ENCODE assay signal across 7 mouse cellular contexts in genomic region chr17:48039232-48039866, GRCm38 (mm10). TPM values are rescaled to one million over a fixed set of nuclear protein-coding genes. Genes with fewer than 3 reads are reported as not detected.
A peak's percentile ranks its signal among the peaks of the same experiment; 100 is the strongest.
DNase-seq lines count a peak whose midpoint lies in the region; ATAC-seq lines count a peak whose summit lies in the region.

No protein-coding gene starts in this region.

- H3K27ac ChIP-seq in embryonic facial prominence, embryonic 15.5 days (replicated peaks) = no peak overlapping the region; the same call in 1 of the 2 replicates
- 0 out of 2 replicates have a peak overlapping the region, but pooled peaks have one; percentile 48 for H3K27ac ChIP-seq in heart, embryonic 13.5 days (replicated peaks)
- peak overlapping the region; percentile 55; the same call in 1 of the 2 replicates for H3K27ac ChIP-seq in kidney, embryonic 14.5 days (ENCODE audit: low read depth, low read length)

- H3K4me3 ChIP-seq in embryonic facial prominence, embryonic 15.5 days (replicated peaks) = peak overlapping the region; percentile 13
- peak overlapping the region; percentile 33 for H3K4me3 ChIP-seq in heart, embryonic 13.5 days
- peak overlapping the region; percentile 22; the same call in 1 of the 2 replicates for H3K4me3 ChIP-seq in kidney, embryonic 14.5 days (ENCODE audit: low read length)

- ATAC-seq in embryonic facial prominence, embryonic 15.5 days (ENCODE audit: insufficient number of reproducible peaks, low FRiP score, low TSS enrichment, low read depth) = peak; percentile 80
- peak; percentile 29; the same call in 1 of the 2 replicates for ATAC-seq in heart, embryonic 13.5 days (ENCODE audit: extremely low read depth, insufficient number of reproducible peaks, low FRiP score, low TSS enrichment)
- ATAC-seq in kidney, embryonic 14.5 days (ENCODE audit: low FRiP score, low TSS enrichment) = peak; percentile 90

- H3K4me2 ChIP-seq in embryonic facial prominence, embryonic 15.5 days (replicated peaks) = peak overlapping the region; percentile 39
- peak overlapping the region; percentile 65 for H3K4me2 ChIP-seq in heart, embryonic 13.5 days
- peak overlapping the region; percentile 45 for H3K4me2 ChIP-seq in kidney, embryonic 14.5 days (replicated peaks; ENCODE audit: low read depth, low read length)

- no peaks in the 10 kb centered on the region for H3K36me3 ChIP-seq in embryonic facial prominence, embryonic 15.5 days
- no peaks in the 10 kb centered on the region for H3K36me3 ChIP-seq in heart, embryonic 13.5 days
- H3K36me3 ChIP-seq in kidney, embryonic 14.5 days (ENCODE audit: control insufficient read depth, insufficient read depth, low read length) = no peaks in the 10 kb centered on the region

- no peaks in the 10 kb centered on the region for H3K9me3 ChIP-seq in embryonic facial prominence, embryonic 15.5 days (replicated peaks)
- H3K9me3 ChIP-seq in heart, embryonic 13.5 days = no peaks in the 10 kb centered on the region
- no peaks in the 10 kb centered on the region; the same call in 1 of the 2 replicates for H3K9me3 ChIP-seq in kidney, embryonic 14.5 days (ENCODE audit: control insufficient read depth, low read length)

- no peak overlapping the region for H3K9ac ChIP-seq in embryonic facial prominence, embryonic 15.5 days
- peak overlapping the region; percentile 67; the same call in 1 of the 2 replicates for H3K9ac ChIP-seq in heart, embryonic 13.5 days
- H3K9ac ChIP-seq in kidney, embryonic 14.5 days (ENCODE audit: low read depth, low read length) = no peak overlapping the region; the same call in 1 of the 2 replicates

- H3K27me3 ChIP-seq in embryonic facial prominence, embryonic 15.5 days = no peaks in the 10 kb centered on the region; the same call in 1 of the 2 replicates
- H3K27me3 ChIP-seq in heart, embryonic 13.5 days (replicated peaks) = no peaks in the 10 kb centered on the region
- no peaks in the 10 kb centered on the region for H3K27me3 ChIP-seq in kidney, embryonic 14.5 days (ENCODE audit: control insufficient read depth, insufficient read depth, low read length)

- 14% methylated on average over 14 of the region's 14 CpGs for WGBS in embryonic facial prominence, embryonic 15.5 days
- WGBS in heart, embryonic 13.5 days = 12% methylated on average over 14 of the region's 14 CpGs
- 7% methylated on average over 14 of the region's 14 CpGs for WGBS in kidney, embryonic 14.5 days

- peaks cover 23% of the 10 kb centered on the region for H3K4me1 ChIP-seq in embryonic facial prominence, embryonic 15.5 days
- peaks cover 26% of the 10 kb centered on the region for H3K4me1 ChIP-seq in heart, embryonic 13.5 days
- H3K4me1 ChIP-seq in kidney, embryonic 14.5 days (ENCODE audit: control insufficient read depth, insufficient read depth, low read length) = peaks cover 25% of the 10 kb centered on the region

- peak; percentile 89 to 94 for DNase-seq in adrenal gland, adult (ENCODE audit: inconsistent age in 2 of 2, low spot score in 1 of 2)
- DNase-seq in lung, postnatal 14 days = peak; percentile 67
- peak; percentile 70 for DNase-seq in skeletal muscle tissue, adult 2 months (ENCODE audit: low read depth, low spot score)
- no peak for DNase-seq in cerebellum, adult 9-11 months

RNA-seq across cellular contexts. Expression of gene 1700122O11Rik, which starts 1.3 kb away (rescaled TPM):
- not detected in 2 replicates for polyA plus RNA-seq in embryonic facial prominence, embryonic 15.5 days (2015; fragmentation: Nextera tagmentation; extraction: Ambion mirVana)
- not detected in 2 replicates for polyA plus RNA-seq in heart, embryonic 13.5 days (2015; fragmentation: Nextera tagmentation; extraction: Ambion mirVana)
- polyA plus RNA-seq in kidney, embryonic 14.5 days (2014; fragmentation: Nextera tagmentation; extraction: Ambion mirVana) = not detected in 2 replicates

RNA-seq across cellular contexts. Expression of gene 1700067P10Rik, which starts 49.8 kb away (rescaled TPM):
- polyA plus RNA-seq in embryonic facial prominence, embryonic 15.5 days (2015; fragmentation: Nextera tagmentation; extraction: Ambion mirVana) = not detected in 2 replicates
- polyA plus RNA-seq in heart, embryonic 13.5 days (2015; fragmentation: Nextera tagmentation; extraction: Ambion mirVana) = not detected in 2 replicates
- not detected in 2 replicates for polyA plus RNA-seq in kidney, embryonic 14.5 days (2014; fragmentation: Nextera tagmentation; extraction: Ambion mirVana)

Comparison
In these comparisons a context has a peak if more than half of its experiments do, and no peak if none do; other contexts are left out.
1. ATAC-seq: peak in every context shown above with its lines; median percentile 90 in kidney, embryonic 14.5 days; 80 in embryonic facial prominence, embryonic 15.5 days; 29 in heart, embryonic 13.5 days.